Mouse (Mus musculus) thymus, adult 2 months (tissue): Measurements from ENCODE around the gene Plcl1.

Source experiments
- CTCF ChIP-seq: fragments of 200-500 bp; IDR thresholded peaks from 2 replicates; pipeline ENCODE4 v1.5.1; 2012; ENCODE audit warnings: mild to moderate bottlenecking, control low read depth, low read length, moderate library complexity, borderline replicate concordance; ENCODE audit not compliant: control insufficient read depth, poor library complexity, insufficient read depth; ENCODE audit errors: extremely low read depth
- POLR2A ChIP-seq: fragments of 200-500 bp; IDR thresholded peaks from 2 replicates; pipeline ENCODE4 v1.6.1; 2012; ENCODE audit warnings: mild to moderate bottlenecking, low read length, control low read depth, moderate library complexity; ENCODE audit not compliant: control insufficient read depth, poor library complexity, insufficient read depth; ENCODE audit errors: extremely low read depth

DNA sequence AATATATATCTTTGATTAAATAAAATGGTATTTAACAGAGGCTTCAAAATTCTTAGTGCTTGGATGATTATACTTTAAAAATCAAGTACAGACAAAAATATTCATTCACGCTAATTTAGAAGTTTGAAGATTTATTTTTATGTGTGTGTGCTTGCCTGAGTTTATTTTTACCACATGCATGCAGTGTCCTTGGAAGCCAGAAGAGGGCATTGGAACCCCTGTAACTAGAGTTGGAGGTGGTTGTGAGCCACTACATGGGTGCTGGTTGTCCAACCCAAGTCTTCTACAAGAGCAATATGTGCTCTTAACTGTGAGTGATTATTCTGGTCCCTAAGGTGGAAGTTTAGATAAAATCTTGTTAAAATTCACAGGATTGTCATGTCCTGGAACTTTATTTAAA, 24.0 kb downstream of the Plcl1 start:
- TF ChIP-seq CTCF, result no peak
- no peak for TF ChIP-seq POLR2A
